Mouse (Mus musculus): Measurements from ENCODE around the gene Sptb.

The Sptb gene

DNA sequence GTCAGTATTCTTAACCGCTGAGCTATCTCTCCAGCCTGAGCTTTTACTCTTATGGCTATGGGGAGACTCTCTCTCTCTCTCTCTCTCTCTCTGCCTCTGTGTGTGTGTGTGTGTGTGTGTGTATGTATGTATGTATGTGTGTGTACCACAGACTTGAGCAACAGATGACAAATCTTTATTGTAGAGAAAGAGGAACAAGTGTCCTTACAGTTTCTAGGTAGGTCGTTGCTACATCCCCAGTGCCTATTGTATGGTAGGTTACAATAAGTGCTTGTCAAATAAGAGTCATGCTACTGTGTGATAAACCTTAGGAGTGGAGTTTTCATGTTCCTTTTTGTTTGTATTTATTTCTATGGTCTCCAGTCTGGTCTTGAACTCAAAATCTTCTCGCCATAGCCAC lies 170.2 kb downstream of the Sptb start:
- DNase-seq: no peak

DNA sequence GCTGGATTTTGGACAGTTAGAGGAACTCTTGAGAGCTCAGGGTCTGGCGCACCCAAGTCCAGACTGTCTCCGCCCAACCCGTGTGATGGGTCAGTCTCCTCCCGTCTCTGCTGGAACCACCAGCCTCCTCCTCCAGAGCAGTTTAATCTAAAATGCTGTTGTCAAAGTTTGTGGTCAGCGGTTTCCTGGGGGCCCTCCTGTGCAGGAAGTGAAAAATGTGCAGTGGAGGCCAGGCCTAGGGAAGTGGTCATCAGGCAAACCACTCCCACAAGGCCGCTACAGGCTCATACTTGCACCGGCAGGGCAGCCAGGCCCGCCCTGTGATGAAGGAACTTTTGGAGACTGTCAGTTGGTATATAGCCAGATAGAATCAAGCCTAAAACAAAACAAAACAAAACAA lies 172.9 kb downstream of the Sptb start:
- no peak for DNase-seq

GRCm38 (mm10) chr12:76536591-76537153 lies 173.7 kb downstream of the Sptb start:
- DNase-seq: no peak

DNA sequence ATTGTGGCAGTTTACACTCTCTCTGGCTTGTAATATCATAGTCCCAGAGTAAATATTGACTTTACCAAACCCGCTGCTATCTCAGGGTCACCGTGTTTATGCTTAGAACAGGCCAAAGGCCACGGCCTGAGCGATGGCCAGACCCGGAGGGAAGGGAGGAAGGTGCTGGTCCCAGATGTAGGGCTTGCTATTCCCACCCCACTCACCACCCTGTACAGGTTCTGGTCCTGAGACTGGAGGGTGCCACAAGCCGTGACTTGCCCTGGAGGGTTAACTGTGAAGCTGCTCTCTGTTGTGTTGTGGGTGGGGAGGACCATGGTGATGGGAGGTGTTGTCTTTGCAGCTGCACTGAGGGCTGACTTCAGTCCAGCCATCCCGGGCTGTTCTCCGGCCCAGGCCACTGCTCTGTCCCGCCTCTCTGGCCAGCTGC lies 174.9 kb downstream of the Sptb start:
- DNase-seq: no peak

GRCm38 (mm10) chr12:76534641-76535283 lies 175.6 kb downstream of the Sptb start:
- peak in 1 of 2 experiments; percentile 39 for DNase-seq

DNA sequence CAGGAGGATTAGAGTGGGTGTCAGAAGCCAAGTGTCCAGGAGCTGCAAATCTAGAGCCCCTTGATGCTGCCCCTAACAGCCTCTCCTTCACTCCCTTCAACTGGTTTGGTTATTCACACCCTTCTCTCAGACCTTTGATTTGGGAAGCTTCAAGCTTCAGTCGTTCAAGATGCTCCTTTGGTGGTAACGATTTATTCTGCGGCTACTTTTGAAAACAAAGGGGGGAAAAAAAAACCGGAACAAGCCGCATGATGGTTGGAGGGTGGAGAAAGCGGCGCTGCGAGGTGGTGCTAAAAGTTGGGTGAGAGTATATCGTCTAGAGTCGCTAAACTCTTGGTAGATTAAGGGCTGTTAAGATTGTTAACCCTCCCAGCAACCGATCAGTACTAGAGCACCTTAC lies 176.1 kb downstream of the Sptb start:
- no peak for DNase-seq

GRCm38 (mm10) chr12:76533377-76534222 lies 176.7 kb downstream of the Sptb start:
- peak; percentile 75 to 81 for DNase-seq

DNA sequence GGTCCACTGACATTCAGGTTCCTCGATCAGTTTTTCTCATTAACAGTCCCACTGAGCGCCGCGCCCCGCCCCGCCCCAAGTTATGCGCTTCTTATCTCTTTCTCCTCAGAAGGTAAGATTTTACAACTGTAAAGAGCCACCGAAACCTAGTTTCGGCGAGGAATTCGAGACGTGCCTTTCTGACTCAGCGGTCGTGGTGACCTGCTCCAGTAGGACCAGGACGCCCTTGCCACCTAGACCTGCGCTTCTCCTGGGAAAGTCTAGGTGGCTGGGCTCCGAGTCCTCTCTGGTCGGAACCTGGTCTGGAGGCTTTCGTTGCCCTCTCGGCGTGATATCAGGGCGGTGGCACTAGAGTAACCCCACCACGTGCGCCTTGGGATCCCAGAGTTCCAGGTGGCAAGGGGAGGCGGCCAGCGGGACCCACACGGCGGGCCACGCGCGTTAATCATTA lies 177.4 kb downstream of the Sptb start:
- no peak for DNase-seq

DNA sequence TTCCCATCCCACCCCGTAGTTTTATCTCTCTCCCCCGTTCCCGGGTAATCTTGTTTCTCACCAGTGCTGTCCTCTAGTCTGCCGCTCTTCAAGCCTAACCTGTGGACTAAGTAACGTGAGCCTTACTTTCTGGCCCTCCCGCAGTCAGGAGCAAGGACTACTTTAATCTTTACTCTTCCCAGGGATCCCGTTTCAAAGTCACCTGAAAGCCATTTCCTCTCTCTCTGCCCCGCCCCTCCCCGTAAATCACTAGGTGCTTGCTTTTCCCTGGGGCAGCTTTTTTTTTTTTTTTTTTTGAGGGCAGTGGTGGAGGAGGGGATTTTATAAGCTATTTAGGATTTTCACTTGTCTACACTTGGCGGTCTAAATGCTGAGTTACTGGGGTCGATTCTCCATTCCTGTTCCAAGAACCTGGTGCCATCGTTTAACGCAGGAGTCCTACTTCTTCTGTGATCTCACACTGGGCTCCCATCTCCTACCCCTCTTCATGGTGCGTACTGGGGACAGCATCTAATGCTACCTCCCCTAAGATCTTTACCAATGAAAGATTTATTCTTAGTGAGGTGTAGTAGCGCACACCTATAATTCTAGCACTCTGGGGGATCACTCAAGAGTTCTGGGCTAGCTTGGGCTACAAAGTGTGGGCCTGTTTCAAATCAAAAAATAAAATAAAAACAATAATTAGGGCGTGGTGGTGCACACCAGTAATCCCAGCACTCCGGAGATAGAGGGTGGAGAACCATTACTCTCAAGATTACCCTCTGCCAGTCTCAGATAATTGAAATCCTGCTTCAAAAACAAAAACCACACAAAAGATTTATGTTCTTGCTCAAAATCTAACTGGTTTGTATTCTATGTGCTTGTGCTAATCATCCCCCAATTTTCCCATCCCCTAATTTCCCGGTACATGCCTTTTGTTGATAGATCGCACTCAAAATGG lies 178.1 kb downstream of the Sptb start:
- no peak for DNase-seq

GRCm38 (mm10) chr12:76530580-76531139 lies 179.7 kb downstream of the Sptb start, which contains the start of gene Plekhg3:
Gene Plekhg3, plus strand, starts transcription at chr12:76530891.
- no peak for DNase-seq
